ENCODE assay signal across 25 mouse cellular contexts in the genomic region with DNA sequence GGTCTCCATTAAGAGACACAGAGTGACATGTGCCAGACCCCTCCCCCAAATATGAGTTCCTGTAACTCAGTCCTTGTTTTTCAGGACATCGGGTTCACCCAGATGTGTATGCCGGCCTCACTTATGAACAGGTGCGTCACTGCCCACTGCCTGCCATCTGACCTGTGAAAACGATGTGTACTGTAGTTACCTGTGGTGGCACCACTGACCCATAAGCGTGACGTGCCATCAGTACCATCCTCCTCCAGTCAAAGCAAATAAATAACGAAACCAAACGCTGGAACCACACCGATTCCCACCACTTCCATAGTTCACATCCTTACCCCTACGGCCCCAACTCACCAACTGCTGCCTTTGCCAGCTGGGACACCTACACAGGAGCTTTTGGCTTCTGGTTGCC. TPM values are rescaled to one million over a fixed set of nuclear protein-coding genes. Genes with fewer than 3 reads are reported as not detected.
DNase-seq lines count a peak whose midpoint lies in the region; ATAC-seq and TF ChIP-seq lines count a peak whose summit lies in the region.
"Had no signal": no experiment of that assay in that cellular context is flagged by ENCODE, and none has a peak within 500 bp of the region (broad histone marks: within the 10 kb centered on the region; RNA-seq: fewer than 3 reads in every experiment).

No protein-coding gene starts in this region.

- no peak overlapping the region for H3K27ac ChIP-seq in heart, embryonic 11.5 days (ENCODE audit: low read depth, low read length)
- no peak overlapping the region for H3K27ac ChIP-seq in kidney, embryonic 16.5 days (ENCODE audit: low read length)
- H3K27ac ChIP-seq in midbrain, embryonic 11.5 days (ENCODE audit: low read depth, low read length), result no peak overlapping the region
- H3K27ac ChIP-seq in midbrain, embryonic 14.5 days (replicated peaks; ENCODE audit: low read depth, low read length), result no peak overlapping the region
- no peak overlapping the region for H3K27ac ChIP-seq in stomach, postnatal 0 days (replicated peaks)
- H3K27ac ChIP-seq: lung, embryonic 15.5 days; midbrain, embryonic 10.5 days; neural tube, embryonic 12.5 days; stomach, embryonic 15.5 days had no signal

- no peak overlapping the region for H3K9ac ChIP-seq in heart, embryonic 11.5 days (ENCODE audit: low read depth, low read length)
- H3K9ac ChIP-seq in kidney, embryonic 16.5 days (replicated peaks; ENCODE audit: low read length), result no peak overlapping the region
- no peak overlapping the region for H3K9ac ChIP-seq in midbrain, embryonic 11.5 days (ENCODE audit: low read length)
- no peak overlapping the region for H3K9ac ChIP-seq in midbrain, embryonic 14.5 days (replicated peaks; ENCODE audit: low read length)
- no peak overlapping the region for H3K9ac ChIP-seq in stomach, postnatal 0 days (ENCODE audit: low read length)
- H3K9ac ChIP-seq: lung, embryonic 15.5 days; neural tube, embryonic 12.5 days; stomach, embryonic 15.5 days had no signal

- H3K4me2 ChIP-seq in heart, embryonic 11.5 days, result no peak overlapping the region
- no peak overlapping the region for H3K4me2 ChIP-seq in kidney, embryonic 16.5 days (replicated peaks; ENCODE audit: low read depth, low read length)
- no peak overlapping the region for H3K4me2 ChIP-seq in midbrain, embryonic 11.5 days
- no peak overlapping the region for H3K4me2 ChIP-seq in midbrain, embryonic 14.5 days (ENCODE audit: low read length)
- H3K4me2 ChIP-seq in stomach, postnatal 0 days (replicated peaks; ENCODE audit: low read depth), result no peak overlapping the region
- H3K4me2 ChIP-seq: lung, embryonic 15.5 days; neural tube, embryonic 12.5 days; stomach, embryonic 15.5 days had no signal

- no peak for TF ChIP-seq EP300 in stomach, postnatal 0 days (optimal IDR thresholded peaks at IDR 0.05)

- DNase-seq in heart, postnatal 4 days, result peak; percentile 3
- no peak for DNase-seq in kidney, adult 11 months
- DNase-seq in midbrain, embryonic 11.5 days (ENCODE audit: low spot score, missing footprints), result peak; percentile 64
- no peak for DNase-seq in midbrain, embryonic 14.5 days
- no peak for DNase-seq in stomach, postnatal 0 days (ENCODE audit: low spot score)
- no peak for DNase-seq in left cerebral cortex, postnatal 10 days (ENCODE audit: extremely low spot score in 1 of 2, low spot score in 2 of 2)
- DNase-seq: adrenal gland, adult 2 months; adrenal gland, postnatal 36 days; B cell, adult 2 months; cerebellum, adult 2 months; cerebellum, postnatal 14 days; heart, adult 2 months; kidney, adult 8-10 months; liver; thymus, postnatal 14 days had no signal

- peaks cover 32% of the 10 kb centered on the region for H3K4me1 ChIP-seq in heart, embryonic 11.5 days (ENCODE audit: control insufficient read depth, insufficient read depth, low read length)
- no peaks in the 10 kb centered on the region for H3K4me1 ChIP-seq in kidney, embryonic 16.5 days (ENCODE audit: insufficient read depth, low read length)
- H3K4me1 ChIP-seq in midbrain, embryonic 11.5 days (ENCODE audit: control insufficient read depth, insufficient read depth, low read length), result no peaks in the 10 kb centered on the region
- H3K4me1 ChIP-seq in midbrain, embryonic 14.5 days (ENCODE audit: control insufficient read depth, insufficient read depth, low read length), result no peaks in the 10 kb centered on the region
- H3K4me1 ChIP-seq in stomach, postnatal 0 days (replicated peaks; ENCODE audit: control insufficient read depth, insufficient read depth), result no peaks in the 10 kb centered on the region
- H3K4me1 ChIP-seq: lung, embryonic 15.5 days; neural tube, embryonic 12.5 days; stomach, embryonic 15.5 days had no signal

- ATAC-seq in heart, embryonic 11.5 days (replicated peaks; ENCODE audit: insufficient number of reproducible peaks, low FRiP score, low TSS enrichment), result no peak
- ATAC-seq in kidney, embryonic 16.5 days (ENCODE audit: low FRiP score, low TSS enrichment), result peak; percentile 4; the same call in 1 of the 2 replicates
- no peak for ATAC-seq in midbrain, embryonic 11.5 days (ENCODE audit: low FRiP score)
- no peak for ATAC-seq in midbrain, embryonic 14.5 days (ENCODE audit: low FRiP score, low TSS enrichment)
- ATAC-seq in stomach, postnatal 0 days (ENCODE audit: low FRiP score, low TSS enrichment), result peak; percentile 0; the same call in 1 of the 2 replicates
- ATAC-seq: activated CD4-positive, CD25-positive, alpha-beta regulatory T cell, adult 4 months; forebrain, embryonic 14.5 days; hindbrain, embryonic 16.5 days had no signal

- H3K9me3 ChIP-seq in heart, embryonic 11.5 days (replicated peaks; ENCODE audit: control insufficient read depth, low read length), result no peaks in the 10 kb centered on the region
- no peaks in the 10 kb centered on the region; the same call in 1 of the 2 replicates for H3K9me3 ChIP-seq in kidney, embryonic 16.5 days (ENCODE audit: low read length)
- H3K9me3 ChIP-seq in midbrain, embryonic 11.5 days (ENCODE audit: control insufficient read depth, low read length), result no peaks in the 10 kb centered on the region
- H3K9me3 ChIP-seq in midbrain, embryonic 14.5 days (ENCODE audit: control insufficient read depth, low read length), result no peaks in the 10 kb centered on the region
- no peaks in the 10 kb centered on the region for H3K9me3 ChIP-seq in stomach, postnatal 0 days (ENCODE audit: control insufficient read depth, low read length)
- H3K9me3 ChIP-seq: lung, embryonic 15.5 days; midbrain, embryonic 10.5 days; neural tube, embryonic 12.5 days; stomach, embryonic 15.5 days had no signal

- TF ChIP-seq CTCF in stomach, postnatal 0 days (IDR thresholded peaks at IDR 0.05; ENCODE audit: low read depth), result no peak

- H3K27me3 ChIP-seq in heart, embryonic 11.5 days (ENCODE audit: control insufficient read depth, insufficient read depth, low read length), result no peaks in the 10 kb centered on the region
- H3K27me3 ChIP-seq in kidney, embryonic 16.5 days (ENCODE audit: insufficient read depth, low read length), result no peaks in the 10 kb centered on the region
- H3K27me3 ChIP-seq in midbrain, embryonic 11.5 days (ENCODE audit: control insufficient read depth, insufficient read depth, low read length), result no peaks in the 10 kb centered on the region
- no peaks in the 10 kb centered on the region for H3K27me3 ChIP-seq in midbrain, embryonic 14.5 days (ENCODE audit: control insufficient read depth, insufficient read depth, low read length)
- no peaks in the 10 kb centered on the region for H3K27me3 ChIP-seq in stomach, postnatal 0 days (ENCODE audit: control insufficient read depth, insufficient read depth, low read length)
- H3K27me3 ChIP-seq: lung, embryonic 15.5 days; neural tube, embryonic 12.5 days; stomach, embryonic 15.5 days had no signal

- intact Hi-C loops in left cerebral cortex, postnatal 10 days (cut with DNase I), result no loop called here

- peaks cover 13% of the 10 kb centered on the region for H3K36me3 ChIP-seq in heart, embryonic 11.5 days (ENCODE audit: control insufficient read depth, insufficient read depth, low read length)
- peaks cover 17% of the 10 kb centered on the region for H3K36me3 ChIP-seq in kidney, embryonic 16.5 days (ENCODE audit: insufficient read depth, low read length)
- no peaks in the 10 kb centered on the region for H3K36me3 ChIP-seq in midbrain, embryonic 11.5 days (ENCODE audit: control insufficient read depth, insufficient read depth, low read length)
- peaks cover 67% of the 10 kb centered on the region for H3K36me3 ChIP-seq in midbrain, embryonic 14.5 days (ENCODE audit: control insufficient read depth, insufficient read depth, low read length)
- H3K36me3 ChIP-seq in stomach, postnatal 0 days (ENCODE audit: control insufficient read depth, insufficient read depth, low read length), result peaks cover 16% of the 10 kb centered on the region
- H3K36me3 ChIP-seq: stomach, embryonic 15.5 days had no signal

- WGBS in heart, embryonic 11.5 days (ENCODE audit: insufficient replicate concordance), result 85% methylated on average over 10 of the region's 10 CpGs
- 70% methylated on average over 10 of the region's 10 CpGs for WGBS in kidney, embryonic 16.5 days
- WGBS in midbrain, embryonic 11.5 days, result 93% methylated on average over 10 of the region's 10 CpGs
- WGBS in midbrain, embryonic 14.5 days, result 94% methylated on average over 10 of the region's 10 CpGs
- WGBS in stomach, postnatal 0 days, result 92% methylated on average over 10 of the region's 10 CpGs

- no peak overlapping the region for H3K4me3 ChIP-seq in heart, embryonic 11.5 days (ENCODE audit: low read depth, low read length)
- no peak overlapping the region for H3K4me3 ChIP-seq in kidney, embryonic 16.5 days (ENCODE audit: low read length)
- H3K4me3 ChIP-seq in midbrain, embryonic 11.5 days (ENCODE audit: low read depth, low read length), result no peak overlapping the region
- H3K4me3 ChIP-seq in midbrain, embryonic 14.5 days (replicated peaks; ENCODE audit: low read depth, low read length), result no peak overlapping the region
- no peak overlapping the region for H3K4me3 ChIP-seq in stomach, postnatal 0 days (ENCODE audit: low read depth, low read length)
- H3K4me3 ChIP-seq: heart, adult 2 months; lung, embryonic 15.5 days; midbrain, embryonic 10.5 days; myocyte; neural tube, embryonic 12.5 days; stomach, embryonic 15.5 days had no signal

RNA-seq across cellular contexts. Expression of gene Atp1b1, which starts 11.6 kb away (rescaled TPM):
- total RNA-seq in heart, postnatal 4 days (2021), result 100 to 1,000 TPM; 423 to 424 TPM
- polyA plus RNA-seq in heart, embryonic 11.5 days (2014; fragmentation: Nextera tagmentation; extraction: Ambion mirVana), result 235 and 350 TPM in 2 replicates
- polyA plus RNA-seq in kidney, embryonic 16.5 days (2015; fragmentation: Nextera tagmentation; extraction: Ambion mirVana), result 232 and 240 TPM in 2 replicates
- 35.5 and 36.7 TPM in 2 replicates for polyA plus RNA-seq in midbrain, embryonic 11.5 days (2014; fragmentation: Nextera tagmentation; extraction: Ambion mirVana)
- 133 and 164 TPM in 2 replicates for polyA plus RNA-seq in midbrain, embryonic 14.5 days (2014; fragmentation: Nextera tagmentation; extraction: Ambion mirVana)
- polyA plus RNA-seq in stomach, postnatal 0 days (2015; fragmentation: Nextera tagmentation; extraction: Ambion mirVana), result 213 and 222 TPM in 2 replicates
- total RNA-seq in left cerebral cortex, postnatal 10 days (2021), result 1,000 to 10,000 TPM; 1,479 to 1,505 TPM

Comparison
In these comparisons a context has a peak if more than half of its experiments do, and no peak if none do; other contexts are left out.
1. DNase-seq: peak in heart, postnatal 4 days (single experiment) and midbrain, embryonic 11.5 days (single experiment); none in kidney, adult 11 months (single experiment), midbrain, embryonic 14.5 days (single experiment), stomach, postnatal 0 days (single experiment) and left cerebral cortex, postnatal 10 days (0 of 2).
2. ATAC-seq: peak in kidney, embryonic 16.5 days (single experiment) and stomach, postnatal 0 days (single experiment); none in heart, embryonic 11.5 days (single experiment), midbrain, embryonic 11.5 days (single experiment) and midbrain, embryonic 14.5 days (single experiment).